Mouse (Mus musculus): ENCODE measurements around the gene Zfp956. TPM values are rescaled to one million over a fixed set of nuclear protein-coding genes. Genes with fewer than 3 reads are reported as not detected.

Zfp956 gene
- polyA plus RNA-seq (2016; fragmentation: Nextera tagmentation; extraction: Ambion mirVana) = 7.4 and 9.7 TPM in 2 replicates

GRCm38 (mm10) chr6:47953191-47953726, at the start of gene Zfp956:
Zfp956 (plus strand) TSS chr6:47953390.
- H3K27me3 ChIP-seq (ENCODE audit: low read depth, poor library complexity, severe bottlenecking) = no peaks in the 10 kb centered on the region; the same call in 1 of the 2 replicates
- peak within 1 kb of the TSS; percentile 74 for H3K4me3 ChIP-seq
- WGBS = 1% methylated on average over 31 of the region's 31 CpGs
- H3K4me1 ChIP-seq = peaks cover 13% of the 10 kb centered on the region
- peaks cover 20% of the 10 kb centered on the region for H3K36me3 ChIP-seq
- peak; percentile 91 for DNase-seq (ENCODE audit: low spot score)
- H3K27ac ChIP-seq = peak within 1 kb of the TSS; percentile 83
- H3K9me3 ChIP-seq (replicated peaks) = no peaks in the 10 kb centered on the region

- peaks cover 7% of the 10 kb centered on the region for H3K4me1 ChIP-seq
- H3K9me3 ChIP-seq (replicated peaks) = no peaks in the 10 kb centered on the region; the same call in 1 of the 2 replicates
- H3K27ac ChIP-seq = no peak overlapping the region
- no peak overlapping the region for H3K4me3 ChIP-seq
- peaks cover 45% of the 10 kb centered on the region for H3K27me3 ChIP-seq (ENCODE audit: low read depth, poor library complexity, severe bottlenecking)
- WGBS = 79% methylated on average over 4 of the region's 4 CpGs
- H3K36me3 ChIP-seq = peaks cover 94% of the 10 kb centered on the region
- DNase-seq (ENCODE audit: low spot score) = no peak
Measured at GRCm38 (mm10) chr6:47903587-47903986, 49.6 kb upstream of the Zfp956 start.

- Histone ChIP-seq H3K4me3 (peak overlapping the region; percentile 21; the same call in 1 of the 2 replicates), H3K36me3 (peaks cover 87% of the 10 kb centered on the region), H3K4me1 (peaks cover 7% of the 10 kb centered on the region), H3K27me3 (ENCODE audit: low read depth, poor library complexity, severe bottlenecking) (peaks cover 45% of the 10 kb centered on the region), H3K27ac (no peak overlapping the region), H3K9me3 (replicated peaks) (no peaks in the 10 kb centered on the region; the same call in 1 of the 2 replicates)
- DNase-seq (ENCODE audit: low spot score) = peak; percentile 37
- WGBS = 19% methylated on average over 19 of the region's 19 CpGs
Measured at GRCm38 (mm10) chr6:47904361-47904760, 48.8 kb upstream of the Zfp956 start.

DNA sequence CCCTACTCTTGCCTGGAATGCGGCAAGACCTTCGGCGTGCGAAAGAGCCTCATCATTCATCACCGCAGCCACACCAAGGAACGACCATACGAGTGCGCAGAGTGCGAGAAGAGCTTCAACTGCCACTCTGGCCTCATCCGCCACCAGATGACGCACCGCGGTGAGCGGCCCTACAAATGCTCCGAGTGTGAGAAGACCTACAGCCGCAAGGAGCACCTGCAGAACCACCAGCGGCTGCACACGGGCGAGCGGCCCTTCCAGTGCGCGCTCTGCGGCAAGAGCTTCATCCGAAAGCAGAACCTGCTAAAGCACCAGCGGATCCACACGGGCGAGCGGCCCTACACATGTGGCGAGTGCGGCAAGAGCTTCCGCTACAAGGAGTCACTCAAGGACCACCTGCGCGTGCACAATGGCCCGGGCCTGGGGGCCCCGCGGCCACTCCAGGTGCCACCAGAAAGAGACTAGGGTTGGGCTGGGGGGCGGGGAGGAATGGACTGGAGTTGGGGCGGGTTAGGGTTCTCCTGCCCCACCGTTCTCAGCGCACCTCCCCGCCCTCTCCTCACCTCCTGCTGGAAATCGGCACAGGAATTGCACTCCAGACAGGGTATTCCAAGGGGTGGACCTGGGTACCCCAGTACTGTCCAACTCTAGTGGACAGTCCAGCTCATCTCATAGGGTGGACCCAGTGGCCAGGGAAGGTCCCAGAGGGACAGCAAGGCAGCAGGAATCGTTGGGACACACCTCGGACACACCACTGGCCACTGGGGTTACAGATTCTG, 48.1 kb upstream of the Zfp956 start:
- peak; percentile 42 for DNase-seq (ENCODE audit: low spot score)
- Histone ChIP-seq H3K36me3 (peaks cover 79% of the 10 kb centered on the region), H3K27ac (no peak overlapping the region), H3K27me3 (ENCODE audit: low read depth, poor library complexity, severe bottlenecking) (peaks cover 45% of the 10 kb centered on the region), H3K4me1 (peaks cover 7% of the 10 kb centered on the region), H3K4me3 (peak overlapping the region; percentile 21; the same call in 1 of the 2 replicates), H3K9me3 (replicated peaks) (no peaks in the 10 kb centered on the region; the same call in 1 of the 2 replicates)
- WGBS = 48% methylated on average over 44 of the region's 44 CpGs

DNA sequence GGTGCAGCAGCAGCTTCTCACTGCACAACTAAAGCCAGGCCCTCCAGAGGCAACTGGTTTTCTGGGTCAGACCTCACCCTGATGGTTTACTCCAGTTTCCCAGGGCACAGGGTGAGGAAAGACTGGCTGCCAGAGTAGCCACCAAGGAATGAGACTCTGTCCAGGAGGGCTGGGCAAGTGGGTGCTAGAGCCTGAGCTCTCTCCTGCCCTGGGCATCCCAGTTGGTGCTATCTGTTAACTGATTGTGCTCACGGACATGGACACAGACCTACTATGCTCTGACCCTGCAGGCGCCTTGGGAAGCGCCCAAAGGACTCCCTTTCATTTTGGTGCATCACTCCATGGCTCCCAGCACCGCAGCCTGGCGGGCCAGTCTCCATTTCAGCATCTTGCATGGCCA, 46.9 kb upstream of the Zfp956 start:
- H3K4me3 ChIP-seq = no peak overlapping the region
- peaks cover 67% of the 10 kb centered on the region for H3K36me3 ChIP-seq
- 99% methylated on average over 5 of the region's 5 CpGs for WGBS
- peaks cover 7% of the 10 kb centered on the region for H3K4me1 ChIP-seq
- H3K27ac ChIP-seq = no peak overlapping the region
- no peaks in the 10 kb centered on the region; the same call in 1 of the 2 replicates for H3K9me3 ChIP-seq (replicated peaks)
- no peak for DNase-seq (ENCODE audit: low spot score)
- peaks cover 45% of the 10 kb centered on the region for H3K27me3 ChIP-seq (ENCODE audit: low read depth, poor library complexity, severe bottlenecking)

GRCm38 (mm10) chr6:47909007-47909406, 44.2 kb upstream of the Zfp956 start:
- peaks cover 21% of the 10 kb centered on the region for H3K27me3 ChIP-seq (ENCODE audit: low read depth, poor library complexity, severe bottlenecking)
- peaks cover 41% of the 10 kb centered on the region for H3K36me3 ChIP-seq
- H3K4me1 ChIP-seq = peaks cover 7% of the 10 kb centered on the region
- H3K9me3 ChIP-seq (replicated peaks) = no peaks in the 10 kb centered on the region; the same call in 1 of the 2 replicates
- H3K27ac ChIP-seq = no peak overlapping the region
- no peak overlapping the region for H3K4me3 ChIP-seq
- no peak for DNase-seq (ENCODE audit: low spot score)
- 84% methylated on average over 1 of the region's 1 CpGs for WGBS

- Histone ChIP-seq H3K27ac (no peak overlapping the region), H3K27me3 (ENCODE audit: low read depth, poor library complexity, severe bottlenecking) (no peaks in the 10 kb centered on the region), H3K9me3 (replicated peaks) (no peaks in the 10 kb centered on the region), H3K4me1 (no peaks in the 10 kb centered on the region), H3K4me3 (no peak overlapping the region), H3K36me3 (peaks cover 15% of the 10 kb centered on the region)
- DNase-seq (ENCODE audit: low spot score) = no peak
- 66% methylated on average over 1 of the region's 1 CpGs for WGBS
Measured at GRCm38 (mm10) chr6:47911650-47912049, 41.5 kb upstream of the Zfp956 start.

- H3K36me3 ChIP-seq = peaks cover 3% of the 10 kb centered on the region
- WGBS = 64% methylated on average over 3 of the region's 3 CpGs
Measured at GRCm38 (mm10) chr6:47912991-47913390, 40.2 kb upstream of the Zfp956 start.

DNA sequence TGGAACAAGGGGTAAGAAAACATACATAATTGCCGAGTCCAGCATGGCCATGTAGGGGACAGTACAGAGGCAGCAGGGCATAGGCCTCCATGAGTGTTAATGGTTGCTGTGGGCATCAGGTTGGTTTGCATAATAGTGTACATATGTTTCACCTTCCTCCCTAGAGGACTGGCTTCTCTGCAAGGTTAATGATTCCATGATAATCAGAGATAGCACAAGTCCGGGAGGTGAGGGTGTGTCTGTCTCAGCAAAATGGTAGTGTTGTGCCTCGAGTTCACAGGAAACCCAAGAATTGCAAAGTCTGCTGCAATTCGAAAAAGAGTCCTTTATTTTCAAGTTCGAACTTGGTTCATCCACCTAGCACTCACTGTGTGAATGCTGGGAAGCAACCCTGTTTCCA, 36.1 kb upstream of the Zfp956 start:
- H3K4me3 ChIP-seq = no peak overlapping the region
- no peaks in the 10 kb centered on the region for H3K9me3 ChIP-seq (replicated peaks)
- no peaks in the 10 kb centered on the region for H3K36me3 ChIP-seq
- 86% methylated on average over 5 of the region's 5 CpGs for WGBS
- H3K4me1 ChIP-seq = peaks cover 17% of the 10 kb centered on the region
- DNase-seq (ENCODE audit: low spot score) = no peak
- H3K27me3 ChIP-seq (ENCODE audit: low read depth, poor library complexity, severe bottlenecking) = no peaks in the 10 kb centered on the region
- no peak overlapping the region for H3K27ac ChIP-seq

More at GRCm38 (mm10) chr6:47912991-47913390, 40.2 kb upstream of the Zfp956 start:
- H3K27me3 ChIP-seq (ENCODE audit: low read depth, poor library complexity, severe bottlenecking) = no peaks in the 10 kb centered on the region
- no peak overlapping the region for H3K27ac ChIP-seq
- DNase-seq (ENCODE audit: low spot score) = no peak
- H3K9me3 ChIP-seq (replicated peaks) = no peaks in the 10 kb centered on the region
- no peak overlapping the region for H3K4me3 ChIP-seq
- H3K4me1 ChIP-seq = no peaks in the 10 kb centered on the region

DNA sequence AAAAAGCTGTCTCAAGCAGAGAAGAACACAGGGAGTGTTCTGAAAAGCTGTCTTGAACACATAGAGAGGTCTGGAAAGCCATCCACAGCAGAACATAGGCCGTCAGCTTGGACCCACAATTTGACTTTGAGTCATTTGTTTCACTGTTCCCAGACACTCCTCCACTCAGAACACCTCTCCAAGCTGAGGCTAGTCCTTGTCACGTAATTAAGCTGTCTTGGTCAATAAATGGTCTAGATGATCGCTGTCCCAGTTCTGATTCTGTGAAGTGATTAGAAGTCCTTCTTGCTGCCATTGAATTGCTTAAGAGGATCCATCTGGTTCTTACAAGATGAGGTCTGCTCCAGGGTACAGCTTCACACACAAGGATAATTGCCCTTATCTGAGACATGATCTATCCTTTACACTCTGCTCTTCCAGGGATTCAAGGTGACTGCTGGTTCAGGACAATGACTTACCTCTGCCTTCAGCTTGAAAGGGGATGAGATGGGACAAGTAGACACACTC, 34.4 kb upstream of the Zfp956 start:
- DNase-seq (ENCODE audit: low spot score) = no peak
- 73% methylated on average over 3 of the region's 3 CpGs for WGBS
- Histone ChIP-seq H3K27me3 (ENCODE audit: low read depth, poor library complexity, severe bottlenecking) (no peaks in the 10 kb centered on the region), H3K36me3 (0 out of 2 replicates have a peak, but pooled peaks cover 2% of the 10 kb centered on the region), H3K4me3 (no peak overlapping the region), H3K9me3 (replicated peaks) (no peaks in the 10 kb centered on the region), H3K4me1 (peaks cover 19% of the 10 kb centered on the region), H3K27ac (no peak overlapping the region)

DNA sequence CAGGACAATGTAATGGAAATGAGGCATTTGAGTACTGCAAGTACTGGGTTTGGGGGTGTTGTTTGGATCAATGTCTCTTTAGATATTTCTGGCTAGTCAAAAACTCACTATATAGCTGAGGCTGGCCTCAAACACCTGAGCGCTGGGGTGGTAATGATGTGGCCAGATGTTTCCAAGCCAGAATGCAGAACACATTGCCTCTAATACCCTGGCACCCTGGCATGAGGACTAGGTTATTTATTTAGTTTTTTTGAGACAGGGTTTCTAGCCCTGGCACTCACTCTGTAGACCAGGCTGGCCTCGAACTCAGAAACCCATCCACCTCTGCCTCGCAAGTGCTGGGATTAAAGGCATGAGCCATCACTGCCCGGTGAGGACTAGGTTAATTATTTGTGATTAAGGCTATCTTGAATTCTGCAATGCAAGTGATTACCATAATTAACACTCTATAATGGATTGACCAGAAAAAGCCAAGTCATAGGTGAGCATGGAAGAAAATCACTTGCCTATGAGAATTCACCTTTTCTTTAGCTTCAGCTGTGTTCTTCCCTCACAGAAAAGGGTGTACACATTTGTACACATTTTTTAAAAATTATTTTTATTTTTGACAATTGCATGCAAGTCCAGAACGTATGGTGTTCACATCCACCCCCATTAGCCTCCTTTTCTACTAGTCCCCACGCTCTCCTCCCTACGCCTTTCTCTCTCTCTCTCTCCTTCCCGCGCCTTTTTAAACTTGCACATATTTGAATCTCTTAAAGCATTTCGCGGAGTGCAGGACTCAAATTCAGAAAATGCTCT, 33.3 kb upstream of the Zfp956 start:
- peak overlapping the region; percentile 96 for H3K27ac ChIP-seq
- WGBS = 32% methylated on average over 11 of the region's 11 CpGs
- H3K27me3 ChIP-seq (ENCODE audit: low read depth, poor library complexity, severe bottlenecking) = no peaks in the 10 kb centered on the region
- peak overlapping the region; percentile 86 for H3K4me3 ChIP-seq
- no peaks in the 10 kb centered on the region for H3K9me3 ChIP-seq (replicated peaks)
- no peak for DNase-seq (ENCODE audit: low spot score)
- H3K36me3 ChIP-seq = 0 out of 2 replicates have a peak, but pooled peaks cover 2% of the 10 kb centered on the region
- H3K4me1 ChIP-seq = peaks cover 19% of the 10 kb centered on the region

DNA sequence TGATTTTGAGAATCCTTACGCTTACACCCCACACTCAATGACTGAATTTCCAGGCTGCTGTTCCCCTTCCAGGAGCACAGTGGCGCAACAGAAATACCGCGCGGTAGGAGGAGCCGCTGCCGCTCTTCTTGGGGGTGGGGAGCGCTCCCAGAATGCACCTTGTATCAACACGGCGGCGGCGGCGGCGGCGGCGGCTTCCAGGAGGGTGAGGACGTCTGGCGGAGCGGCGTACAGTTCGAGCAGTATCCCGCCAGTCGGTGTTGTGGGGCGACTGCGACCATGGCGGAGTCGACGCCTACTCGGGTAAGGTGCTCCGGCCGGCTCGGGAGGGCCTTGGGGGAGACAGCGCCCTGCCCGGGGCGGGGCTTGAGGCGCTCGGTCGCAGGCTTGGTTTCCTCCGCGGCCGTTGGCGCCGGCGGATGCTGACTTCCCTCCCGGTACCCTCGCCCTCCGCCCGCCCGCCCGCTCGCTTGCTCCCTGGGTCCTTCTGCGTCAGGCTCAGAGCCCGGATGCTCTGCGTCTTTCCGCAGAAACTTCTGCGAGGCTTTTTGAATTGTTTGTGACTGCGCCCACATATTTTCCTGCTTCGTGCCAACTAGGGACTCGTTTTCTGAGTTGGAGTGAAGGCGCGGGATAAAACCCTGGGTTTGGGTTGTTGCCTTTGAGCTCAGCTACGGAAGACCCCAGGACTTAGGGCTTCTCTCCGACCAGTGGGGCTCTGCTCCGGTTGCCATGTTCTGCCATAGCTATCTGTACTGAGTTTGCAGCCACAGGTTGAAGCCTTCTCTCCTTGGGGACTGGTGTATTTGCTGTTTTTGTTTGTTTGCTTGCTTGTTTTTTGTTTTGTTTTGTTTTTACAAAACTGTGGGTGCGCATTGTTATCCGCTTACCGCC, 32.5 kb upstream of the Zfp956 start, which contains the start of gene Zfp212:
TSS of gene Zfp212 (plus strand) at position 30 of the 894 bp plus-strand sequence.
- peak within 1 kb of the TSS; percentile 96 for H3K27ac ChIP-seq
- peak within 1 kb of the TSS; percentile 86 for H3K4me3 ChIP-seq
- no peaks in the 10 kb centered on the region for H3K9me3 ChIP-seq (replicated peaks)
- DNase-seq (ENCODE audit: low spot score) = peak; percentile 95
- H3K36me3 ChIP-seq = 0 out of 2 replicates have a peak, but pooled peaks cover 2% of the 10 kb centered on the region
- under 1% methylated on average over 67 of the region's 67 CpGs for WGBS
- no peaks in the 10 kb centered on the region for H3K27me3 ChIP-seq (ENCODE audit: low read depth, poor library complexity, severe bottlenecking)
- H3K4me1 ChIP-seq = peaks cover 19% of the 10 kb centered on the region
